Mouse (Mus musculus) layer of hippocampus, postnatal 36 days (tissue): ENCODE measurements around the gene Sctr. TPM values are rescaled to one million over a fixed set of nuclear protein-coding genes. Genes with fewer than 3 reads are reported as not detected.

ENCODE experiments used
- DNase-seq, 2 experiments: peaks; one replicate each; pipeline ENCODE4 v3.0.0; 2022
- total RNA-seq, 2 experiments: library from RNA; stranded (reverse); gene quantifications; 2 replicates each; pipeline ENCODE4 v1.2.3; 2021

The Sctr gene
- total RNA-seq, 2 experiments from 2014 or later, result 1.00 to 1.6 TPM

- no peak for DNase-seq
Observed at GRCm38 (mm10) chr1:120105556-120105959, 98.9 kb downstream of the Sctr start.

- DNase-seq, result no peak
Observed at GRCm38 (mm10) chr1:120109741-120110432, 103.2 kb downstream of the Sctr start.

- DNase-seq, result no peak
Observed at GRCm38 (mm10) chr1:120111766-120112165, 105.1 kb downstream of the Sctr start.

- no peak for DNase-seq
Observed at GRCm38 (mm10) chr1:120112251-120113187, 105.8 kb downstream of the Sctr start.

Other genes starting within 250 kb of the Sctr start
- gene Ptpn4, start 169.3 kb upstream of the Sctr start, total RNA-seq, result 10 to 100 TPM; 62.3 to 76.3 TPM
- 1 to 10 TPM; 6.6 to 8.3 TPM for gene Tmem177, start 93.7 kb upstream of the Sctr start, total RNA-seq
- under 1 TPM; 0.20 to 0.68 TPM for gene Cfap221, start 9.7 kb upstream of the Sctr start, total RNA-seq
- 1 to 10 TPM in 1 of 2 experiments, under 1 TPM in 1; 0.58 to 1.1 TPM for gene Tmem37, start 67.2 kb downstream of the Sctr start, total RNA-seq
- 100 to 1,000 TPM; 379 to 403 TPM for gene Dbi, start 114.2 kb downstream of the Sctr start, total RNA-seq
- gene 3110009E18Rik, start 114.3 kb downstream of the Sctr start, total RNA-seq, result 1 to 10 TPM; 6.0 to 8.6 TPM